Mouse (Mus musculus): ENCODE data around the gene Ankrd39. TPM values are rescaled to one million over a fixed set of nuclear protein-coding genes. Genes with fewer than 3 reads are reported as not detected.

Gene Ankrd39
- polyA plus RNA-seq, 1 experiment from 2014 or later = 26.3 TPM

DNA sequence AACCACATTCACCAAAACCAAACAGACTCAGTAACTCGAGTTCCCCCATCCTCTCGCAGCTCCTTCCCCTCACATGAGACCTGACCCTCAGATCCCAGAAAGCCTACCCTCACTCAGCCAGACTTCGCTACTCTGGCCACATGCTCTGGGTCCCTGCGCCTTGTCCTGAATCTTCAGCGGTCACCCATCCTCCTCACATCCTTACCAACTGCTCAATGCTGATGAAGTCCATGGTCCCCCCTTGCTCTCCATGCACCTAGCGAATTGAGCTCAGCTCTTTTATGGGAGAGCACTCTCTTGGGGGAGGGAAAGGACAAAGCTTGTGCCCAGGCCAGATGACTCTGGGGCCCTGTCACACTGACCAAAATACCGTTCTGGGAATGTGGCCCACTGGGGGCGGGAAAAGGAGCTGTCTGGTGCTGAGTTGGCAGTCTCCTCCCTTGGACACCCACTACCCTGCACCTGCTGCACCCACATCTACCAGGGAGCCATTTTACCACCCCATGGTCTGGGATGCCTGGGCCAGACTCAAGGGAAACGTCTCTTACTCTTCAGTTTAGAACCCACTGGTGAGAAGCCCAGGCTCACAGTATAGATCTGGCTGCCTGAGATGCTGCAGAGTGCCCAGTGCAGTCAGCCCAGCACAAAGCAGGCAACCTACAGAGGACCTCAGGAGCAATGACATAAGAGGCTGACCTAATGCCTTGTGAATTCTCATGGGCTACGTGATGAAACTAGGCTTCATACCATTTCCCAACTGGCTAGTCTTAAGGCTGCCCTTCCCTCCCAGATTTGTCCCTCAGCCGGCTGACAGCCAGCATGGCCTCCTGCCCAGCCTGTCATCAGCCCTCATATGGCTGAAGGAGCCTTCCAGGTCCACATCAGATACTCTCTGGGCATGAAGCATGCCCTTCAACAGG lies 11.5 kb downstream of the Ankrd39 start:
- Histone ChIP-seq H3K9ac (no peak overlapping the region), H3K27ac (no peak overlapping the region), H3K36me3 (peaks cover 47% of the 10 kb centered on the region), H3K4me3 (replicated peaks) (no peak overlapping the region), H3K27me3 (no peaks in the 10 kb centered on the region), H3K4me1 (0 out of 2 replicates have a peak, but pooled peaks cover 3% of the 10 kb centered on the region), H3K4me2 (no peak overlapping the region), H3K9me3 (replicated peaks) (no peaks in the 10 kb centered on the region)
- WGBS = 86% methylated on average over 11 of the region's 11 CpGs
- no peak for ATAC-seq (replicated peaks; ENCODE audit: low FRiP score)

DNA sequence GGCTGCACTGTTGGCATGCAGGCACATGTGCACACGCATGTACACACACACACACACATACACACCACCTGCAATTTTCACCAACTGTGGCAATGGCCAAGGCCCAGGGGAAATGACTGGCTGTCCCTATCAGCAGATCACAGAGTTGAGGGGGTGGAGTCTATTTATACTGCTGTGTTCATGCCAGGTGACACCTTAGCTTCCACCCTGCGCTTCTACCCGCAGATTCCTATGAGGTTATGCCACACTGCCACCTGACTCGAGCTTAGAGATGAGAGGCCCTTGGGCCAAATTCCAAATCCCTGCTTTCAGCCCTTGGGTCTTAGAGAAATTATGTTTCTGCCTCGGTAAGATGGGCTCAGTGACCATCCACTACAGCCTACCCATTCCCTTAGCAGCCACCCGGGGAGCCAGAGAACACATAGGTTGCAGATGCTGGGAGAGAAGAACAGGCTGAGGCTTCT lies 12.6 kb downstream of the Ankrd39 start:
- peaks cover 42% of the 10 kb centered on the region for H3K36me3 ChIP-seq
- no peaks in the 10 kb centered on the region for H3K9me3 ChIP-seq (replicated peaks)
- no peak overlapping the region for H3K4me3 ChIP-seq (replicated peaks)
- H3K4me2 ChIP-seq = no peak overlapping the region
- 61% methylated on average over 6 of the region's 6 CpGs for WGBS
- H3K27me3 ChIP-seq = no peaks in the 10 kb centered on the region
- ATAC-seq (replicated peaks; ENCODE audit: low FRiP score) = no peak
- H3K4me1 ChIP-seq = 0 out of 2 replicates have a peak, but pooled peaks cover 3% of the 10 kb centered on the region
- H3K27ac ChIP-seq = no peak overlapping the region
- no peak overlapping the region for H3K9ac ChIP-seq

DNA sequence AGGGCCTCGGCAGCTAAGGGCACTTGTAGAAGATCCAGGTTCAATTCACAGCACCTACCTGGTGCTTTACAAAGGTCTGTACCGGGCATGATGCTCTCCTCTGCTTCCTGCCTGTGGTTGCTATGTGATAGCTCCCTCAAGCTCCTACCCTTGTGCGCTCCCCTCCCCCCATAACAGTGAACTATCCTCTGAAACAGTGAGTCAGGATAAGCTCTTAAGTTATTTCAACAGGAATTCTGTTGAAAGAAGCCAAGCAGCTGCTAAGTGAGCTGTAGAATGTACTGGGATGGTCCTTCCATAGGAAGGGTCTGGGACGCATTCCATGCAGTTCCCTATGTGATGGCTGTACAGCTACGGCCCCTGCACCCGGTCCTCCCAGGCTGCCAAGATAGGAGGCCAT lies 13.7 kb downstream of the Ankrd39 start:
- peaks cover 31% of the 10 kb centered on the region for H3K36me3 ChIP-seq
- WGBS = 76% methylated on average over 6 of the region's 6 CpGs
- no peak overlapping the region for H3K27ac ChIP-seq
- ATAC-seq (replicated peaks; ENCODE audit: low FRiP score) = no peak
- no peaks in the 10 kb centered on the region for H3K9me3 ChIP-seq (replicated peaks)
- H3K27me3 ChIP-seq = no peaks in the 10 kb centered on the region
- no peak overlapping the region for H3K4me2 ChIP-seq
- no peak overlapping the region for H3K9ac ChIP-seq
- H3K4me3 ChIP-seq (replicated peaks) = no peak overlapping the region
- H3K4me1 ChIP-seq = 0 out of 2 replicates have a peak, but pooled peaks cover 3% of the 10 kb centered on the region

DNA sequence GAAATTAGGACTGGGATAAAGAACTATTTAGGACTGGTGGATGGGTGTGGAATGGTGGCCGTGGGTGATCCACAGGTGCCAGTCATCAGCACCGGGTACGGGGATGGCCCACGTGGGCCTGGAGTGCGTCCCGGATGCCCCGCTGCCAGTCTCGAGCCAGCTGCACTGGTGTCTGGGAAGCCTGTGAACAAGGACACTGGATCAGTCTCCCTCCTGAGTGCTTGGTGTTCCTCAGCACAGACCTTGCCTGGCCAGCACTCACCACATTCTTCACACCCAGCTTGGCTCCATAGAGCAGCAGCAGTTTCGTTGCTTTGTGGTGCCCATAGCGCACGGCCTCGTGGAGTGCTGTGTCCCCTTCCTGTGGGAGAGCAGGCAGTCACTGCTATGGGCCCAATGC lies 15.8 kb downstream of the Ankrd39 start:
- no peak overlapping the region for H3K4me3 ChIP-seq (replicated peaks)
- H3K4me1 ChIP-seq = 0 out of 2 replicates have a peak, but pooled peaks cover 3% of the 10 kb centered on the region
- ATAC-seq (replicated peaks; ENCODE audit: low FRiP score) = no peak
- no peak overlapping the region for H3K9ac ChIP-seq
- H3K27me3 ChIP-seq = no peaks in the 10 kb centered on the region
- H3K36me3 ChIP-seq = peaks cover 26% of the 10 kb centered on the region
- H3K4me2 ChIP-seq = no peak overlapping the region
- no peak overlapping the region for H3K27ac ChIP-seq
- WGBS = 92% methylated on average over 12 of the region's 12 CpGs
- no peaks in the 10 kb centered on the region for H3K9me3 ChIP-seq (replicated peaks)

DNA sequence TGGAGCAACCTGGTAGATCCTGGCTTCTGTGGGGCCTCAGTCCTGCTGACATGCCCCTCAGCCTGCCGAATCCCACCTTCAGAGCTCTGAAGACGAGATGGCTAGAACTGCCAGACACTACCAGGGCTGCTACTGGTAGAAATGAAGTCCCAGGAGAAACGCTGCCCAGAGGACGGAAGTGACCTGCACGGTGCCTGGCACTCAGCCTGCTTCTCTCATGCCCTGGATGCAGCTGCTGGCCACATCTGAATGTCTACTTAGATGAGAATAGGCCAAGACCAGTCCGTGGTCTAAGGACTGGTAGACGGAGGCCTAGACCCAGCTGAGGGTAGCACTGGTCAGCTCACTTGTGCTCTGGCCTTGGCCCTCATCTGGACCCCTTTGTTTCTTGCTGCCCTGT lies 16.3 kb downstream of the Ankrd39 start:
- no peaks in the 10 kb centered on the region for H3K27me3 ChIP-seq
- H3K4me1 ChIP-seq = 0 out of 2 replicates have a peak, but pooled peaks cover 3% of the 10 kb centered on the region
- H3K4me2 ChIP-seq = no peak overlapping the region
- WGBS = 92% methylated on average over 7 of the region's 7 CpGs
- H3K9me3 ChIP-seq (replicated peaks) = no peaks in the 10 kb centered on the region
- no peak for ATAC-seq (replicated peaks; ENCODE audit: low FRiP score)
- no peak overlapping the region for H3K27ac ChIP-seq
- no peak overlapping the region for H3K4me3 ChIP-seq (replicated peaks)
- H3K36me3 ChIP-seq = peaks cover 28% of the 10 kb centered on the region
- H3K9ac ChIP-seq = no peak overlapping the region

DNA sequence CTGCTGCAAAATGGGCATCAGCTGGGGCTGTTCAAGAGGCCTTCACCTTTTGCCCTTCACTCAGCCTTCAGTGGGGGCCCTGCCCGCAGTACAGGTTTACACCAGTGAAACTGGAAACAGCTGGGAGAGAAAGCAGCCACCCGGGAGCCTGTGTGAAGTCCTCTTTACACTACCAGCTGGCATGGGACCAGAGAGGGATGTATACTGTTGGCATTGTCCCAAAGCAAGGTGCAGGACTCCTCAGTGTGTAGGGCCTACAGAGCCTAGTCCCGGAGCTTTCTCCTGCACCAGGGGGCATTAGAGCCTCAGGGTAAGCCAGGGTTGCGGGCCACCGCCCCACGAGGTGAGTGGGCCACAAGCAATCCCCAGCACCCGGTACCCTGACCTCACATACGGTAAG lies 16.8 kb downstream of the Ankrd39 start:
- H3K36me3 ChIP-seq = peaks cover 33% of the 10 kb centered on the region
- H3K9me3 ChIP-seq (replicated peaks) = no peaks in the 10 kb centered on the region
- H3K27me3 ChIP-seq = no peaks in the 10 kb centered on the region
- 80% methylated on average over 8 of the region's 8 CpGs for WGBS
- no peak overlapping the region for H3K4me2 ChIP-seq
- no peak overlapping the region for H3K4me3 ChIP-seq (replicated peaks)
- no peak overlapping the region for H3K27ac ChIP-seq
- no peak for ATAC-seq (replicated peaks; ENCODE audit: low FRiP score)
- 0 out of 2 replicates have a peak, but pooled peaks cover 3% of the 10 kb centered on the region for H3K4me1 ChIP-seq
- H3K9ac ChIP-seq = no peak overlapping the region

DNA sequence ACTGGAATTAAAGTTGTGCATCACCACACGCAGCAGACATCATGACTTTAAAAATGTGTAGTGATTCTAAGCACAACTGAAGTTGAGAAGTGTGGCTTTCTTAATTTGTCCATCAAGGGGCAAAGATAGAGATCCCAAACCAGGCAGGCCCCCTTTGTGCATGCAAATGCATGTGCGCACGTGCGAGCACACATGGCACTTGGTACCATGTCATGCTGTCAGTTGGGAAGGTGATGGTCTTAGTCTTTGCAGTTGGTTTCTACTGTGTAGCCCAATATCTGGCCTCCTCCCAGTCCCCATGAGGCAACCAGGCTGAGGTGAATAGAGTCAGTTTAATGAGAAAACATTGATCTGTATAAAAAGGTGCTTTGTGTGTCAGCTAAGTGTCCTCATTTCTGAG lies 17.4 kb downstream of the Ankrd39 start:
- no peak for ATAC-seq (replicated peaks; ENCODE audit: low FRiP score)
- Histone ChIP-seq H3K4me1 (0 out of 2 replicates have a peak, but pooled peaks cover 3% of the 10 kb centered on the region), H3K9ac (no peak overlapping the region), H3K36me3 (peaks cover 39% of the 10 kb centered on the region), H3K27me3 (no peaks in the 10 kb centered on the region), H3K4me2 (no peak overlapping the region), H3K9me3 (replicated peaks) (no peaks in the 10 kb centered on the region), H3K27ac (no peak overlapping the region), H3K4me3 (replicated peaks) (no peak overlapping the region)
- WGBS = 94% methylated on average over 4 of the region's 4 CpGs

DNA sequence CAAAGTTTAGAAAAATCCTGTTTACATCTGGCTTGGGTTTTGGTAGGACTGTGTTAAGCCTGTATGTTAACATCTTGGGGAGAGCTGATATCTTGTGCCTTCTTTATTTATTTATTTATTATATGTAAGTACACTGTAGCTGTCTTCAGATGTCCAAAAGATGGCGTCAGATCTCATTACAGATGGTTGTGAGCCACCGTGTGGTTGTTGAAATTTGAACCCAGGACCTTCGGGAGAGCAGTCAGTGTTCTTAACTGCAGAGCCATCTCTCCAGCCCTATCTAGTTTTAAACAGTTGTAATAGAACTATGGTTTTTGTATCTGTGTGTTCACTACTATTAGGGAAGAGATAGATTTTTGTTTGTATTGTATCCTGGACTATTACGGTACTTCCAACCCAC lies 18.0 kb downstream of the Ankrd39 start:
- H3K4me3 ChIP-seq (replicated peaks) = no peak overlapping the region
- H3K36me3 ChIP-seq = peaks cover 45% of the 10 kb centered on the region
- no peak overlapping the region for H3K4me2 ChIP-seq
- H3K27ac ChIP-seq = no peak overlapping the region
- H3K9ac ChIP-seq = no peak overlapping the region
- no peaks in the 10 kb centered on the region for H3K9me3 ChIP-seq (replicated peaks)
- WGBS = 79% methylated on average over 4 of the region's 4 CpGs
- H3K27me3 ChIP-seq = no peaks in the 10 kb centered on the region
- H3K4me1 ChIP-seq = 0 out of 2 replicates have a peak, but pooled peaks cover 4% of the 10 kb centered on the region
- no peak for ATAC-seq (replicated peaks; ENCODE audit: low FRiP score)

DNA sequence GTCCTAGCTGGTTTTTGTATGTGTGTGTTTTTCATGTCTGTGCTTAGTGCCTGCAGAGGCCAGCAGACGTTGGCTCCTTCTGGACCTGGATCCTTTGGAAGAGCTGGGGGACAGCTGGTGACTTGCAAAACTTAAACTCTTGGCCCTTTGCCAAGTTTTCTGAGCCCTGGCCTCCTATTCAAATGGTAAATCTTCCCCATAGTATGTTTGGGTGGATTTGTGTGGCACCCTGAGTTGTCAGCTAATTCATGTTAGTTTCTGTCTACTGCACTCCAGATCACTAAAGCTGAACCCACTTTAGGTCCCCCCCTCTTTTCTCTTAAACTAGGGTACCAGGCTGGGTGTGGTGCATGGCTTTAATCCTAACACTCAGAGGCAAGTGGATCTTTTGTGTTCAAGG lies 18.9 kb downstream of the Ankrd39 start:
- 39% methylated on average over 1 of the region's 1 CpGs for WGBS
- H3K36me3 ChIP-seq = peaks cover 54% of the 10 kb centered on the region
- no peak overlapping the region for H3K27ac ChIP-seq
- H3K27me3 ChIP-seq = no peaks in the 10 kb centered on the region
- H3K4me1 ChIP-seq = peaks cover 8% of the 10 kb centered on the region
- no peaks in the 10 kb centered on the region for H3K9me3 ChIP-seq (replicated peaks)
- no peak overlapping the region for H3K4me2 ChIP-seq
- no peak overlapping the region for H3K4me3 ChIP-seq (replicated peaks)
- no peak overlapping the region for H3K9ac ChIP-seq
- no peak for ATAC-seq (replicated peaks; ENCODE audit: low FRiP score)

DNA sequence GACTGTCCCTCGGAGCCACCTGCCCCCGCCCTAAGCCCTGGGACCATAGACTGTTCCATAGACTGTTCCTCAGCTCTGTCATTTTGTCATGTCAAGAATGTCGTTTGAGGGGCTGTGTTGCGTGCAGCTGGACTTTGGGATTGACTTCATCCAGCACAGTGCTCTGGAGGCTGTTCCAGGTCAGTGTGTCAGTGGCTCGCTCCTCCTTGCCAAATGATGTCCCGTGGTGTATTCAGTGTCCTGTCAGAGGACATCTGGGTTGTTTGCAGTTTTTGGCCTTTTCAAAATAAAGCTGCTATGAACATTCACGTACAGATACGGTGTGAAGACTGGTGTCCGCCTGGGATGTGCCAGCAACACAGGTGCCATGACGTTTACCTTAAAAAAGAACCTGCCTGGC lies 20.3 kb downstream of the Ankrd39 start:
- Histone ChIP-seq H3K4me3 (replicated peaks) (no peak overlapping the region), H3K4me2 (no peak overlapping the region), H3K9ac (no peak overlapping the region), H3K27ac (no peak overlapping the region), H3K27me3 (no peaks in the 10 kb centered on the region), H3K36me3 (peaks cover 69% of the 10 kb centered on the region), H3K4me1 (peaks cover 16% of the 10 kb centered on the region), H3K9me3 (replicated peaks) (no peaks in the 10 kb centered on the region)
- no peak for ATAC-seq (replicated peaks; ENCODE audit: low FRiP score)
- WGBS = 85% methylated on average over 10 of the region's 10 CpGs

DNA sequence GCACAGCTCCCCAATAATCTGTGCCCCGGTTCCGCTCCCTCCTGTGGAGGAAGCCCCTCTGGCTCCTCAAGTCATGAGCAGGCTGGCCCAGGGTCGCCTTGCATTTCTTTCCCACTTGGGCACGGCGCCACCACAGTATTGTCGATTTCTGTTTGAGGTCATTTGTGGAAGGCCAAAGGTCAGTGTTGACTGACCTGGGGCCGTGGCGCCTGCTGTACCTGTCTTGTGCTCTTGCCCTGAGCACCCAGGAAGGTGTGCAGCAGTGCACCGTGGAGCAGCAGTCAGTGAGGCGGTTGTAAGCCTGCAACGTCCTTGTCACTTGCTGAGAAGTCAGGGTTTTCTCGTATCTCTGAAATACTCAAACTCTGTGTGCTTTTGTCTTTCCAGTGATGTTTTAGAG lies 21.5 kb downstream of the Ankrd39 start:
- no peak overlapping the region for H3K9ac ChIP-seq
- no peaks in the 10 kb centered on the region for H3K27me3 ChIP-seq
- H3K4me1 ChIP-seq = peaks cover 16% of the 10 kb centered on the region
- WGBS = 92% methylated on average over 12 of the region's 12 CpGs
- H3K4me2 ChIP-seq = no peak overlapping the region
- H3K27ac ChIP-seq = no peak overlapping the region
- H3K36me3 ChIP-seq = peaks cover 70% of the 10 kb centered on the region
- ATAC-seq (replicated peaks; ENCODE audit: low FRiP score) = no peak
- H3K9me3 ChIP-seq (replicated peaks) = no peaks in the 10 kb centered on the region
- H3K4me3 ChIP-seq (replicated peaks) = no peak overlapping the region

DNA sequence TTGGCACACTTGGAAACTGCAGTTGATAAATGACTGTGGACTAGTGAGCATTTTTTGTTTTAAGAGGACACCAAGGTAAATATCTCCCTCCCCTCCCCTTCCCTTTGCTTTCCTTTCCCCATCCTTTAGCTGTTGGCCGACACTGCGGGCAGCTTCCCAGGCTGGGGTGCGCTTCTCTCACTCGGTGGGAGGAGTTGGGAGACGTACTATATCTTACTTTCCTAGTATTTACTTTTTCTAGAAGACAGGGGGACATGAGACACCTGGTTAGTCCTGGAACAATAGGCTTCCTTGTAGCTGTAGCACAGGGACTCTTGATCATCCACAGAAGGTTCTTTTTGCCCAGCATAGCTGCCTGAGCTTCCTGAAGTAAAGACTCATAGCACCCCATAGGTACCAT lies 23.2 kb downstream of the Ankrd39 start:
- no peak overlapping the region for H3K4me3 ChIP-seq (replicated peaks)
- 50% methylated on average over 5 of the region's 5 CpGs for WGBS
- H3K9me3 ChIP-seq (replicated peaks) = no peaks in the 10 kb centered on the region
- H3K4me1 ChIP-seq = peaks cover 19% of the 10 kb centered on the region
- H3K4me2 ChIP-seq = no peak overlapping the region
- no peak overlapping the region for H3K27ac ChIP-seq
- H3K9ac ChIP-seq = no peak overlapping the region
- no peaks in the 10 kb centered on the region for H3K27me3 ChIP-seq
- ATAC-seq (replicated peaks; ENCODE audit: low FRiP score) = no peak
- H3K36me3 ChIP-seq = peaks cover 79% of the 10 kb centered on the region

Measured in kidney, embryonic 15.5 days (tissue).